In genomic region chr4:65874236-65874781, GRCm38 (mm10) we compare ENCODE assay signal across 28 mouse cellular contexts.
DNase-seq lines count a peak whose midpoint lies in the region; ATAC-seq and TF ChIP-seq lines count a peak whose summit lies in the region.
"Had no signal": no experiment of that assay in that cellular context is flagged by ENCODE, and none has a peak within 500 bp of the region (broad histone marks: within the 10 kb centered on the region; RNA-seq: fewer than 3 reads in every experiment).

No protein-coding gene starts in this region.

- no peaks in the 10 kb centered on the region for H3K27me3 ChIP-seq in lung, embryonic 14.5 days (ENCODE audit: insufficient read depth, low read length)
- H3K27me3 ChIP-seq in embryonic facial prominence, embryonic 14.5 days (replicated peaks; ENCODE audit: control insufficient read depth, insufficient read depth, low read length) = no peaks in the 10 kb centered on the region
- H3K27me3 ChIP-seq in stomach, embryonic 14.5 days (ENCODE audit: control insufficient read depth, insufficient read depth, low read length) = no peaks in the 10 kb centered on the region
- H3K27me3 ChIP-seq: embryonic facial prominence, embryonic 12.5 days; hindbrain, embryonic 12.5 days; limb, embryonic 12.5 days; megakaryocyte, embryonic 14.5 days; midbrain, embryonic 13.5 days had no signal

- H3K9ac ChIP-seq in lung, embryonic 14.5 days = no peak overlapping the region
- no peak overlapping the region for H3K9ac ChIP-seq in embryonic facial prominence, embryonic 14.5 days (ENCODE audit: low read depth, low read length)
- H3K9ac ChIP-seq in stomach, embryonic 14.5 days (replicated peaks; ENCODE audit: low read depth, low read length) = no peak overlapping the region
- H3K9ac ChIP-seq: embryonic facial prominence, embryonic 12.5 days; forebrain, postnatal 0 days; hindbrain, embryonic 12.5 days; limb, embryonic 12.5 days; midbrain, embryonic 13.5 days had no signal

- WGBS in lung, embryonic 14.5 days = 64% methylated on average over 2 of the region's 2 CpGs
- WGBS in lung, adult 2 months = 52% methylated on average over 2 of the region's 2 CpGs
- 67% methylated on average over 2 of the region's 2 CpGs for WGBS in embryonic facial prominence, embryonic 14.5 days
- WGBS in stomach, embryonic 14.5 days = 54% methylated on average over 2 of the region's 2 CpGs

- no peaks in the 10 kb centered on the region for H3K4me1 ChIP-seq in lung, embryonic 14.5 days (ENCODE audit: insufficient read depth)
- H3K4me1 ChIP-seq in lung, adult 2 months (ENCODE audit: control insufficient read depth, insufficient read depth, low read length) = no peaks in the 10 kb centered on the region
- H3K4me1 ChIP-seq in embryonic facial prominence, embryonic 14.5 days (ENCODE audit: control insufficient read depth, insufficient read depth, low read length) = no peaks in the 10 kb centered on the region
- H3K4me1 ChIP-seq in stomach, embryonic 14.5 days (ENCODE audit: control insufficient read depth, insufficient read depth, low read length) = no peaks in the 10 kb centered on the region
- H3K4me1 ChIP-seq: embryonic facial prominence, embryonic 12.5 days; hindbrain, embryonic 12.5 days; limb, embryonic 12.5 days; megakaryocyte, embryonic 14.5 days; midbrain, embryonic 13.5 days had no signal

- TF ChIP-seq CTCF in lung, embryonic 14.5 days (IDR thresholded peaks at IDR 0.05; ENCODE audit: low read depth) = no peak
- no peak for TF ChIP-seq CTCF in lung, adult 2 months (IDR thresholded peaks at IDR 0.05; ENCODE audit: insufficient read depth, low read length)

- H3K36me3 ChIP-seq in lung, embryonic 14.5 days (ENCODE audit: insufficient read depth) = no peaks in the 10 kb centered on the region
- H3K36me3 ChIP-seq in embryonic facial prominence, embryonic 14.5 days (ENCODE audit: control insufficient read depth, insufficient read depth, low read length) = no peaks in the 10 kb centered on the region
- H3K36me3 ChIP-seq in stomach, embryonic 14.5 days (ENCODE audit: control insufficient read depth, insufficient read depth, low read length) = no peaks in the 10 kb centered on the region
- H3K36me3 ChIP-seq: embryonic facial prominence, embryonic 12.5 days; hindbrain, embryonic 12.5 days; limb, embryonic 12.5 days; midbrain, embryonic 13.5 days had no signal

- H3K27ac ChIP-seq in lung, embryonic 14.5 days (ENCODE audit: low read depth) = no peak overlapping the region
- no peak overlapping the region for H3K27ac ChIP-seq in embryonic facial prominence, embryonic 14.5 days (replicated peaks; ENCODE audit: low read depth, low read length)
- H3K27ac ChIP-seq in stomach, embryonic 14.5 days (ENCODE audit: low read length) = no peak overlapping the region
- H3K27ac ChIP-seq: embryonic facial prominence, embryonic 12.5 days; hindbrain, embryonic 12.5 days; hindbrain, postnatal 0 days; limb, embryonic 12.5 days; midbrain, embryonic 13.5 days had no signal

- peak; percentile 75 for ATAC-seq in lung, embryonic 14.5 days (ENCODE audit: insufficient read depth)
- peak; percentile 60; the same call in 1 of the 2 replicates for ATAC-seq in embryonic facial prominence, embryonic 14.5 days (ENCODE audit: low read depth)
- peak; percentile 88; the same call in 1 of the 2 replicates for ATAC-seq in stomach, embryonic 14.5 days (ENCODE audit: insufficient number of reproducible peaks, insufficient read depth, low FRiP score, low read depth)
- ATAC-seq: forebrain, postnatal 0 days; hindbrain, postnatal 0 days; intestine, embryonic 16.5 days; midbrain, embryonic 13.5 days had no signal

- no peaks in the 10 kb centered on the region for H3K9me3 ChIP-seq in lung, embryonic 14.5 days (ENCODE audit: low read depth, low read length)
- no peaks in the 10 kb centered on the region for H3K9me3 ChIP-seq in embryonic facial prominence, embryonic 14.5 days (ENCODE audit: control insufficient read depth, low read length)
- H3K9me3 ChIP-seq in stomach, embryonic 14.5 days (ENCODE audit: control insufficient read depth, low read depth, low read length) = no peaks in the 10 kb centered on the region
- H3K9me3 ChIP-seq: embryonic facial prominence, embryonic 12.5 days; hindbrain, embryonic 12.5 days; limb, embryonic 12.5 days; megakaryocyte, embryonic 14.5 days; midbrain, embryonic 13.5 days had no signal

- H3K4me3 ChIP-seq in lung, embryonic 14.5 days (ENCODE audit: low read depth, low read length) = no peak overlapping the region
- H3K4me3 ChIP-seq in lung, adult 2 months (replicated peaks; ENCODE audit: extremely low read depth, low read depth, low read length) = no peak overlapping the region
- H3K4me3 ChIP-seq in embryonic facial prominence, embryonic 14.5 days (ENCODE audit: low read depth, low read length) = no peak overlapping the region
- H3K4me3 ChIP-seq in stomach, embryonic 14.5 days (ENCODE audit: low read depth, low read length) = no peak overlapping the region
- H3K4me3 ChIP-seq: embryonic facial prominence, embryonic 12.5 days; hindbrain, embryonic 12.5 days; limb, embryonic 12.5 days; megakaryocyte, embryonic 14.5 days; midbrain, embryonic 13.5 days had no signal

- H3K4me2 ChIP-seq in lung, embryonic 14.5 days = no peak overlapping the region
- H3K4me2 ChIP-seq in embryonic facial prominence, embryonic 14.5 days (ENCODE audit: low read depth, low read length) = no peak overlapping the region
- no peak overlapping the region for H3K4me2 ChIP-seq in stomach, embryonic 14.5 days (replicated peaks; ENCODE audit: low read depth, low read length)
- H3K4me2 ChIP-seq: embryonic facial prominence, embryonic 12.5 days; heart, embryonic 11.5 days; hindbrain, embryonic 12.5 days; limb, embryonic 12.5 days; liver, embryonic 11.5 days; midbrain, embryonic 13.5 days had no signal

- TF ChIP-seq POLR2A in lung, adult 2 months (IDR thresholded peaks at IDR 0.05; ENCODE audit: borderline replicate concordance, extremely low read depth, low read depth, low read length) = no peak

- DNase-seq in lung, embryonic 14.5 days = peak; percentile 62
- no peak for DNase-seq in lung, adult 2 months
- peak; percentile 71 for DNase-seq in embryonic facial prominence, embryonic 14.5 days (ENCODE audit: low spot score)
- DNase-seq in gonadal fat pad, adult 2 months (ENCODE audit: low read depth) = peak; percentile 93
- no peak for DNase-seq in frontal cortex, postnatal 25 days (ENCODE audit: low spot score in 2 of 2)
- DNase-seq in layer of hippocampus, postnatal 14 days (ENCODE audit: low spot score in 2 of 2) = no peak
- DNase-seq in testis, postnatal 10 days (ENCODE audit: low spot score) = no peak
- DNase-seq: B cell, adult 2 months; cerebellum, adult 8-10 months; cerebellum, postnatal 25 days; forebrain, postnatal 0 days; gastrocnemius, postnatal 25 days; heart, adult 18-20 months; heart, postnatal 36 days; kidney, adult 9 months; kidney, postnatal 10 days; thymus, adult 2 months; thymus, postnatal 36 days had no signal

Comparison
In these comparisons a context has a peak if more than half of its experiments do, and no peak if none do; other contexts are left out.
1. DNase-seq: peak in lung, embryonic 14.5 days (single experiment), embryonic facial prominence, embryonic 14.5 days (single experiment) and gonadal fat pad, adult 2 months (single experiment); none in lung, adult 2 months (single experiment), frontal cortex, postnatal 25 days (0 of 2), layer of hippocampus, postnatal 14 days (0 of 2) and testis, postnatal 10 days (single experiment).
2. Peak in every context shown above with its lines, with median percentiles within 50 percentile points of each other: ATAC-seq.